Mouse (Mus musculus) testis, adult 2 months (tissue): ENCODE results near the gene Sspo. TPM values are rescaled to one million over a fixed set of nuclear protein-coding genes. Genes with fewer than 3 reads are reported as not detected.

ENCODE experiments used
- H3K27ac ChIP-seq: fragments of 200-500 bp; 2 replicates; pipeline ENCODE4 v1.5.1; 2012; ENCODE audit warnings: low read depth, low read length; ENCODE audit not compliant: control insufficient read depth, insufficient read depth
- H3K27me3 ChIP-seq: fragments of 200-500 bp; 2 replicates; pipeline ENCODE4 v1.6.1; 2012; ENCODE audit warnings: mild to moderate bottlenecking, low read length, moderate library complexity; ENCODE audit not compliant: control insufficient read depth, insufficient read depth
- H3K36me3 ChIP-seq: fragments of 200-500 bp; 2 replicates; pipeline ENCODE4 v1.6.1; 2012; ENCODE audit warnings: mild to moderate bottlenecking, low read length; ENCODE audit not compliant: control insufficient read depth, insufficient read depth
- H3K4me1 ChIP-seq: fragments of 200-500 bp; 2 replicates; pipeline ENCODE4 v1.6.1; 2012; ENCODE audit warnings: low read length; ENCODE audit not compliant: control insufficient read depth, insufficient read depth
- H3K4me3 ChIP-seq: fragments of 200-500 bp; 2 replicates; pipeline ENCODE4 v1.5.1; 2012; ENCODE audit warnings: low read depth, mild to moderate bottlenecking, low read length, moderate library complexity, mixed read lengths; ENCODE audit not compliant: control insufficient read depth
- CTCF ChIP-seq: fragments of 200-500 bp; IDR thresholded peaks from 2 replicates; pipeline ENCODE4 v1.5.1; 2012; ENCODE audit warnings: low read depth, mild to moderate bottlenecking, inconsistent platforms, low read length, moderate library complexity; ENCODE audit not compliant: control insufficient read depth, insufficient read depth, insufficient replicate concordance
- POLR2A ChIP-seq: fragments of 200-500 bp; IDR thresholded peaks from 2 replicates; pipeline ENCODE4 v1.6.1; 2012; ENCODE audit warnings: low read depth, mild to moderate bottlenecking, inconsistent platforms, low read length, moderate library complexity; ENCODE audit not compliant: control insufficient read depth
- polyA plus RNA-seq: library from polyadenylated mRNA; depleted of rRNA; stranded (reverse); fragments of >200 nt; gene quantifications from 2 replicates; pipeline ENCODE4 v1.2.3, GENCODE M21; 2012

Sspo gene
- polyA plus RNA-seq, 1 experiment = 2.1 TPM

DNA sequence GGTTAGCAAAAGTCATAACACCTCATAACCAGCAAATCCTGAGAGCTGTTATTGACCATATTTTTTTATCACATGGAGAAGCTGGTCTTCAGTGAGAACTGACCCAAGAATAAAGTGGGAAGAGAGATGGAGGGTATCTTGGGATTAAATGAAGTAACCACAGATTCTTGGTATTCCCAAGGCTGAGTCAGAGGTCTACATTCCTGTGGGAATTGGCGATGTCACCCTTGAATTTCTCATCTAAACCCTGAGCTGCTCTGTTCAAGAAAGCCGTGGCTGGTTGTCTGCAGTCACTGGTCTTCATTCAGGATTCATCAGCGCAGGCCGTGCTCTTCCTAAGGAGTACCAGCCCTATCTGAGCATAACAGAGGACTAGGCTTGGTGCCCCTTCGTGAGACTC lies 21.1 kb upstream of the Sspo start:
- Histone ChIP-seq H3K4me1 (no peaks in the 10 kb centered on the region), H3K36me3 (no peaks in the 10 kb centered on the region), H3K27me3 (no peaks in the 10 kb centered on the region), H3K4me3 (no peak overlapping the region), H3K27ac (no peak overlapping the region)
- no peak for TF ChIP-seq CTCF
- TF ChIP-seq POLR2A = no peak

DNA sequence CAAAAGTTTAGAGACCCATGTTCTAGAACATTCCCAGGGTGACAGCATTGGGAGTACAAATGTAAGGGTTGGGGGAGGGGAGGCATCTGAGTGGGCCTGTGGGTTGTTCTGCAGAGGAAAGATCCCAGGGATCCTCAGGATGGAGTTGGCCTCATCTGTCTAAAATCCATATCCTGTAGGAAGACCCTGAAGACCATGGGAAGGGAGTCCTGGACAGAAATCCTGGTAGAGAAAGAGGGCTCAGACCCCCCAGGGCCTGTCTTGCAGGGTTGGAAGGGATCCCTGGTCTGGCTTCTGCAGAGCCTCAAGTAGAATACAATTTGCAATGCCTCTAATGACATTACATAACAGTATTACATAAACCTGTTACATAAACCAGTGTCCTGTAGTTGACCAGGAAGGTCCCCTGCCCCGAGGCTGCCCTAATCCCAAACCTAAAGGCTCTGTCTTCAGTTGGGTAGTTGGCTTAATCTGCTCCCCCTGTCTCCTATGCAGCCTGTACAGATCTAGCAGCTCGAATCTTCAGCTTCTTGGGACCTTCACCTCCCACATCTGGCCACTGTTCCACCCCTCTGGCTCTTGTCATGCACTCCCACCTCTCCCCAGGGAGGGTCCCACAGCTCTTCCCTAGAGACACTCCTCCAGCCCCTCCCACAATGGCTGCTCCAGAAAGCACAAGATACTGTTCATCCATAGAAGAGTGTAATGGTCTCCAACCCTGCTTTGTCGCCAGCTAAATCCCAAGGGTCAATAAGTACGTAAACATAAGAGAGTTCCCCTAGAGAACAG lies 19.1 kb upstream of the Sspo start:
- TF ChIP-seq POLR2A (no peak), CTCF (no peak)
- H3K4me3 ChIP-seq = no peak overlapping the region

DNA sequence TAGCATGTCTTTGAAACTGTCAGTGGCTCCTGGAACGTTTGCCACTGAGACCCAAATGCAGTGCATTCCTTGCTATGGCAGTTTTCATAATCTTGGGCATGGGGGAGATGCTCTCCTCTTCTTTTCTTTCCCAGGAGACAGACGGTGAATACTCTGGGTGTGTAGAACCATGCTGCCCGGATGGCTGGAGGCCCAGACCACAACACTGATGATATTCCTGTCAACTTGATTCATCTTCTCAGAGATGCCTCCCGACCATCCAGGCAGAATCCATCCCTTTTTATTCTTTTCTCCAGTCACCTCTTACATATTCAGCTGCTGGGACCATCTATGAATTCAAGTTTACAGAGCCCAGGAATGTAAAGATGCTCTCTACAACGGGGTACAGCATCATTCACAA lies 17.3 kb upstream of the Sspo start:
- H3K4me1 ChIP-seq = no peaks in the 10 kb centered on the region
- TF ChIP-seq POLR2A = no peak
- TF ChIP-seq CTCF = no peak
- no peaks in the 10 kb centered on the region for H3K27me3 ChIP-seq
- H3K4me3 ChIP-seq = no peak overlapping the region
- no peak overlapping the region for H3K27ac ChIP-seq
- no peaks in the 10 kb centered on the region for H3K36me3 ChIP-seq

More for the DNA sequence above, 19.1 kb upstream of the Sspo start:
- Histone ChIP-seq H3K36me3 (no peaks in the 10 kb centered on the region), H3K4me1 (no peaks in the 10 kb centered on the region), H3K27ac (no peak overlapping the region), H3K27me3 (no peaks in the 10 kb centered on the region)

DNA sequence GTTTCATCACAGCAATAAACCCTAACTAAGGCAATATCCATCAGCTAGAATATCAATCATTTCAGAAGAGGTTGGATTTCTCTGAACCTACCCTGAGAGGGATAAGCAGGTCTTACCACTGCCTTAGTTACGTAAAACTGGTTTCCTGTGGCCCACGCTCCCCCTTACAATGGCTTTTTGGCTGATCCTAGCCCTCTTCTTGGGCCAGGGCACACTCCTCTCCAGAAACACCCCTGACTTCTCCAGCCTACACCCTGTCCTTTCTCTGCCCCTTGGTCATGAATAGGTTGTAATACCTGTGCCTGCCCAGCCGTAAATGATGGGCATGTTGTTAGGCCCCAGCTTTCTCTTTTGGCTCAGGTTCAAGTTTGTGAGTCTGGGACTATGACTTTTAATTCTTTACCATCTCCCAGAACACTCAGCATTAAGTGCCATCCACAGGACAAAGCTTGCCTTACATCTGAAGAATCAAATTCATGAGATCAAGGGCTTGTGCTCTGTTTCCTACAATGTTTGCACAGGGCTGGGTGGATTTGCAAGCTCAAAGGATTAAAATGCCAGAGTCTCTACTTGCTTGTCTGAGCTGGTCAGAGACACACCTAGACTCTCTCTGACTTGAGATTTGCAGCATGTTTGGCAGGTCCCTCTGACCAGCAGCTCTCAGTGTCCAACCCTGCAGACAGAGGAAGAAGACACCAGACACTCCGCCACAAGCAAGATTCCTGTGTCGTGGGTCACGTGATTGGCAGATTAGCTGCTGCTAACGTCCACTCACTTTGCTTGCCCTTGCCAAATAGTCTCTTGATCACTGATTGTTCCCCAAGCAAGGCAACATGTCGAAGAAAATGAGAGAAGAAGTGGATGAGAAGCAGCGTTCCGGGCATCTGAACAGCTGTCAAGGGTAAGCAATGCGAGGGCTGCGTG lies 14.9 kb upstream of the Sspo start:
- H3K27ac ChIP-seq = no peak overlapping the region

DNA sequence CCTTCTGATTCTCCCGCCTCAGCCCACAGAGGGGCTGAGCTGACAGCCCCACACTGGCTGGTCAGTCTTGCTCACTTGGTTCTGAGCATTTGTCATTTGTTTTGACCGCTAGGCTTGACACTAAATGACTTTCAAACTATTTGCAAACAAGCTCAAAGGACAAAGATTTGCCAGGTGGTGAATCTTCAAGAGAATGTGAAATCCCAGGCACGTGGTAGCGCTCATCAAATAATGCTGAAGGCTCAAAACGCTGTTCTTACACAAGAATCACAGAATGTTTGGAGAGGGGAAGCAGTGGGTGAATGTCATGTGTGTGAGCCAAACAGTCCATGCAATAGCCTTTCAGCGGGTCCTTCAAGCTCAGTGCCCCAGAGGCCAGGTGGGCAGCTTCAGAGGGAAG lies 13.4 kb upstream of the Sspo start:
- no peak for TF ChIP-seq CTCF
- no peak for TF ChIP-seq POLR2A
- Histone ChIP-seq H3K27me3 (no peaks in the 10 kb centered on the region), H3K4me1 (peaks cover 2% of the 10 kb centered on the region; the same call in 1 of the 2 replicates)

More for the DNA sequence above, 14.9 kb upstream of the Sspo start:
- Histone ChIP-seq H3K27me3 (no peaks in the 10 kb centered on the region), H3K4me1 (peaks cover 2% of the 10 kb centered on the region; the same call in 1 of the 2 replicates), H3K4me3 (no peak overlapping the region), H3K36me3 (no peaks in the 10 kb centered on the region)
- TF ChIP-seq CTCF (no peak), POLR2A (no peak)

DNA sequence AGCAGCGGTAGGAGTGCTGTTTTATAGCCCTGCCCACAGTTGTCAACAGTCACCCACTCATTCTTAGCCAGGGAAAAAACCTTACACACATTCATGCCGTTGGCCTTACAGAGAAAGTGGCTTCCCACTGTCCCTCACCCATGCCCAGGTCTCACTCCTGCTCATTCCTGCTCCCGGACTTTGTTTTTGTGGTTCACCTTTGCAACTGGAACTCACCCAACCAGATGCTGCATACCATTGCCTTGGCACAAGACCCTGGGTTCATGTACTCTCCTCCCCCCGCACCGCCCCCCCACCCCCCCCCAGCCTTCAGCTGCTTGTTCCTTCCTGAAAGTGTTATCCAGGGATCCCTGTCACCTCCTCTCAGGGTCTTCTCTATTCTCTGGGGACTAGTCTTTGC lies 12.9 kb upstream of the Sspo start:
- no peaks in the 10 kb centered on the region for H3K27me3 ChIP-seq
- no peaks in the 10 kb centered on the region for H3K36me3 ChIP-seq
- H3K27ac ChIP-seq = no peak overlapping the region
- TF ChIP-seq CTCF (no peak), POLR2A (no peak)
- peaks cover 2% of the 10 kb centered on the region; the same call in 1 of the 2 replicates for H3K4me1 ChIP-seq
- no peak overlapping the region for H3K4me3 ChIP-seq

More for the DNA sequence above, 13.4 kb upstream of the Sspo start:
- H3K4me3 ChIP-seq = no peak overlapping the region
- no peaks in the 10 kb centered on the region for H3K36me3 ChIP-seq
- H3K27ac ChIP-seq = no peak overlapping the region
